Mouse (Mus musculus) MEL (cell line): ENCODE measurements around the gene Retreg1.

Experiments used
- ETS1 ChIP-seq: IDR thresholded peaks from 2 replicates; pipeline ENCODE4 v1.6.1; 2012; ENCODE audit warnings: low read depth, mild to moderate bottlenecking, inconsistent platforms, low read length, improper control_type of control experiment, moderate library complexity
- SMC3 ChIP-seq: IDR thresholded peaks from 2 replicates; pipeline ENCODE4 v1.6.1; 2011; ENCODE audit warnings: low read depth, low read length, improper control_type of control experiment
- USF1 ChIP-seq: IDR thresholded peaks from 2 replicates; pipeline ENCODE4 v1.6.1; 2014; ENCODE audit warnings: low read depth, mild to moderate bottlenecking, inconsistent platforms, low read length, improper control_type of control experiment, moderate library complexity

- no peak for TF ChIP-seq SMC3
- TF ChIP-seq ETS1 = no peak
- no peak for TF ChIP-seq USF1
Measured at GRCm38 (mm10) chr15:25914160-25914559, 71.2 kb downstream of the Retreg1 start.
